Mouse (Mus musculus) liver, adult 2 months (tissue): ENCODE data around the gene Rbp2. TPM values are rescaled to one million over a fixed set of nuclear protein-coding genes. Genes with fewer than 3 reads are reported as not detected.

Experiments
- DNase-seq: peaks from one replicate; pipeline ENCODE4 v3.0.0-alpha.2; 2011; ENCODE audit warnings: low read depth, low spot score; ENCODE audit errors: extremely low read depth
- H3K27ac ChIP-seq: fragments of 200-500 bp; replicated peaks from 2 replicates; pipeline ENCODE4 v1.5.1; 2012; ENCODE audit warnings: low read depth, mild to moderate bottlenecking, control low read depth, inconsistent platforms, low read length; ENCODE audit not compliant: insufficient read depth
- H3K27me3 ChIP-seq: fragments of 200-500 bp; 2 replicates; pipeline ENCODE4 v1.6.1; 2012; ENCODE audit warnings: mild to moderate bottlenecking, moderate library complexity, low read length, inconsistent platforms; ENCODE audit not compliant: control insufficient read depth, insufficient read depth
- H3K36me3 ChIP-seq: fragments of 200-500 bp; 2 replicates; pipeline ENCODE4 v1.6.1; 2012; ENCODE audit warnings: low read length, inconsistent platforms; ENCODE audit not compliant: control insufficient read depth, insufficient read depth
- H3K4me1 ChIP-seq: fragments of 200-500 bp; 2 replicates; pipeline ENCODE4 v1.6.1; 2011; ENCODE audit warnings: low read length; ENCODE audit not compliant: control insufficient read depth, insufficient read depth
- H3K4me3 ChIP-seq: fragments of 200-500 bp; 2 replicates; pipeline ENCODE4 v1.5.1; 2011; ENCODE audit warnings: low read depth, mild to moderate bottlenecking, control low read depth, low read length, moderate library complexity; ENCODE audit not compliant: insufficient read depth
- H3K79me2 ChIP-seq: fragments of 200-500 bp; 2 replicates; pipeline ENCODE4 v1.6.1; 2012; ENCODE audit warnings: inconsistent platforms, mild to moderate bottlenecking, low read length, moderate library complexity; ENCODE audit not compliant: control insufficient read depth, insufficient read depth
- H3K9ac ChIP-seq: fragments of 200-500 bp; 2 replicates; pipeline ENCODE4 v1.6.1; 2012; ENCODE audit warnings: low read depth, mild to moderate bottlenecking, control low read depth, inconsistent platforms, low read length
- CTCF ChIP-seq: fragments of 200-500 bp; IDR thresholded peaks from 2 replicates; pipeline ENCODE4 v1.5.1; 2011; ENCODE audit warnings: low read depth, low read length, control low read depth
- POLR2A ChIP-seq: fragments of 200-500 bp; IDR thresholded peaks from 2 replicates; pipeline ENCODE4 v1.6.1; 2011; ENCODE audit warnings: low read length, control low read depth; ENCODE audit not compliant: insufficient read depth; ENCODE audit errors: extremely low read depth
- WGBS: fragments of 180-500 bp; shearing (Covaris S2); methylation state at CpG from one replicate; pipeline ENCODE4 v1.1.7; 2018; 5-methylcytosine and 5-hydroxymethylcytosine counted together
- polyA plus RNA-seq: library from polyadenylated mRNA; depleted of rRNA; stranded (reverse); fragments of >200 nt; gene quantifications from 2 replicates; pipeline ENCODE4 v1.2.3, GENCODE M21; 2012; rRNA removed
- total RNA-seq: library from RNA; depleted of rRNA; stranded (reverse); fragments of >200 nt; gene quantifications from 2 replicates; pipeline ENCODE4 v1.2.3, GENCODE M21; 2014; rRNA removed

Rbp2 gene
- total RNA-seq = not detected in 2 replicates
- polyA plus RNA-seq = not detected in 2 replicates

DNA sequence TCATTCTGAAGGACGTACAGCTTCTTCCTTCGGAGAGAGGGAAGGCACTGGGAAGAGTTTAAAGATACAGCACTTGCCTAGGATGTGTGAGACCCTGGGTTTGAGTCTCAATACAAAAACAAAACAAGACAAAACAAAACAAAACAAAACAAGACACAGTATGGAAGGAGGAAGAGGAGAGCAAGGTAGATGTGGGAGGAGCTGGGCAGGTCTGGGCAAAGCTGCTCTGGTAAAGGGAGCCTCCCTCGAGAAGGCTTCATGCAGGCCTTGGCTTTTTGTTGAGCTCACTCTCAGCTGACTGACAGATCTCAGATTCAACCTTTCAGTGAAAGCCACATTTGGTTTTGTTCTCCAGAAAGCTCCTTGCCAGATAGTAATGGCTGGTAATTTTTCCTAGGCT, at the start of gene Rbp2:
TSS of gene Rbp2 (plus strand) at position 301 of the 400 bp plus-strand sequence.
- Histone ChIP-seq H3K36me3 (no peaks in the 10 kb centered on the region), H3K27me3 (no peaks in the 10 kb centered on the region), H3K79me2 (no peaks in the 10 kb centered on the region), H3K4me1 (peaks cover 3% of the 10 kb centered on the region; the same call in 1 of the 2 replicates), H3K27ac (no peak within 1 kb of the TSS), H3K4me3 (no peak within 1 kb of the TSS), H3K9ac (no peak within 1 kb of the TSS)
- no peak for DNase-seq
- TF ChIP-seq CTCF = no peak
- no peak for TF ChIP-seq POLR2A
- 82% methylated on average over 3 of the region's 3 CpGs for WGBS

DNA sequence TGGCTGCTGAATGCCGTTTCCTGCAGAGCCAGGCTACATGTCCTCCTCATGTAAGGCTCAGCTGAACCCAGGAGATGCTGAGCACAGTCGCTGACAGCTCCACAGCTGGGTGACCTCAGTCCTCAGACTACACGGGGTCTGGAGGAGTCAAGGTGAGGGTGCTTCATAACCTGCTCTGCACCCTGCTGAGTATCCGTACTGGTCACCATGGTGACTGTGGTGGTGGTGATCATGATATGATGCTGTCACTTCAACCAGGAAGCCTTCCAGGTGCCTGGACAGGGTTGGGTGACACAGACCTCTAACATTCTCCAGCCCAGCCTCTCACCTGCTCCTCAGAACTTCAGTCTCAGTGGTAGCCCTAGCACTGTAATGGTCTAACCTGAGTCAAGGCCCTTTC, 48.1 kb upstream of the Rbp2 start:
- Histone ChIP-seq H3K36me3 (no peaks in the 10 kb centered on the region), H3K79me2 (no peaks in the 10 kb centered on the region), H3K27ac (no peak overlapping the region), H3K27me3 (no peaks in the 10 kb centered on the region), H3K9ac (no peak overlapping the region), H3K4me1 (no peaks in the 10 kb centered on the region), H3K4me3 (no peak overlapping the region)
- no peak for DNase-seq
- 76% methylated on average over 4 of the region's 4 CpGs for WGBS
- no peak for TF ChIP-seq CTCF
- TF ChIP-seq POLR2A = no peak

DNA sequence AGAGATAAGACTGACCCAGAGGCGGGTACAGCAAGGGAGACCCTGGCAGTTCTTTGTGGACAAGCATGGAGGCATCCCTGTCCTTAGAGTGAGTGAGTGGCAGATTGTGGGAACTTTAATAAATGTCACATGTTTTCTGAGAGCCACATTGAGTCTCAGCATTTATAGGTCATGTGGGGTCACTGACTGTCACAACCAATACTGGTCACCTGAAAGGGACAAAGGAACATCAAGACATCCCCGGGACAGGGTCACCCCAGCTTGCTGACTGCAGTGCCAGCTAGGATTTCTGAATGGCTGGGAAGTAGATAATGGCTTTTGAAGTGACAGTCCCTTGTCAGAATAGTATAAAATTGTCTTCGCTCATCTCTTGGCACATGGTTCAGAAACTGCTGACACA, 46.8 kb upstream of the Rbp2 start:
- no peak overlapping the region for H3K27ac ChIP-seq
- H3K4me1 ChIP-seq = no peaks in the 10 kb centered on the region
- TF ChIP-seq CTCF = no peak
- TF ChIP-seq POLR2A = no peak
- no peak overlapping the region for H3K9ac ChIP-seq
- no peaks in the 10 kb centered on the region for H3K27me3 ChIP-seq
- DNase-seq = no peak
- H3K4me3 ChIP-seq = no peak overlapping the region
- WGBS = 68% methylated on average over 3 of the region's 3 CpGs
- H3K36me3 ChIP-seq = no peaks in the 10 kb centered on the region
- H3K79me2 ChIP-seq = no peaks in the 10 kb centered on the region

DNA sequence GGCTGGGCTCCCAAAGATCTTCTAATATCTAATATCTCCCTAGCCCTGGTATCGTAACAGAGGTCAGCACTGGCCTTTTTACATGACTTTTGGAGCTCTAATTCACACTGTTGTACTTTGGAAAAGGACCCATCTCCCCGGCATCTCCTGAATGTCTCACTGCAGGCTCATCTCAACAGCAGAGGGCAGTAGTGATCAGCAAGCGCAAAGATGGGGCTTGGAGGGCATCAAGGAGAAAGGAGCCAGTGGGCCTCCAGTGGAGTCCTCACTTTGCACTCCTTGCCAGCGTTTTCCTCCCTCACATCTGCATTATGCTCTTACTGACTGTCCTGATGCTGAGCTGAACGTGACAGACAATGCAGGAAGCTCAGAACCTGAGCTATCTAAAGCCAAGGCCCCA, 43.3 kb upstream of the Rbp2 start:
- 45% methylated on average over 5 of the region's 5 CpGs for WGBS
- no peaks in the 10 kb centered on the region for H3K27me3 ChIP-seq
- no peak overlapping the region for H3K9ac ChIP-seq
- no peak overlapping the region for H3K27ac ChIP-seq
- H3K4me1 ChIP-seq = no peaks in the 10 kb centered on the region
- DNase-seq = no peak
- H3K36me3 ChIP-seq = no peaks in the 10 kb centered on the region
- no peak overlapping the region for H3K4me3 ChIP-seq
- TF ChIP-seq CTCF (peak; percentile 75), POLR2A (no peak)
- H3K79me2 ChIP-seq = no peaks in the 10 kb centered on the region

DNA sequence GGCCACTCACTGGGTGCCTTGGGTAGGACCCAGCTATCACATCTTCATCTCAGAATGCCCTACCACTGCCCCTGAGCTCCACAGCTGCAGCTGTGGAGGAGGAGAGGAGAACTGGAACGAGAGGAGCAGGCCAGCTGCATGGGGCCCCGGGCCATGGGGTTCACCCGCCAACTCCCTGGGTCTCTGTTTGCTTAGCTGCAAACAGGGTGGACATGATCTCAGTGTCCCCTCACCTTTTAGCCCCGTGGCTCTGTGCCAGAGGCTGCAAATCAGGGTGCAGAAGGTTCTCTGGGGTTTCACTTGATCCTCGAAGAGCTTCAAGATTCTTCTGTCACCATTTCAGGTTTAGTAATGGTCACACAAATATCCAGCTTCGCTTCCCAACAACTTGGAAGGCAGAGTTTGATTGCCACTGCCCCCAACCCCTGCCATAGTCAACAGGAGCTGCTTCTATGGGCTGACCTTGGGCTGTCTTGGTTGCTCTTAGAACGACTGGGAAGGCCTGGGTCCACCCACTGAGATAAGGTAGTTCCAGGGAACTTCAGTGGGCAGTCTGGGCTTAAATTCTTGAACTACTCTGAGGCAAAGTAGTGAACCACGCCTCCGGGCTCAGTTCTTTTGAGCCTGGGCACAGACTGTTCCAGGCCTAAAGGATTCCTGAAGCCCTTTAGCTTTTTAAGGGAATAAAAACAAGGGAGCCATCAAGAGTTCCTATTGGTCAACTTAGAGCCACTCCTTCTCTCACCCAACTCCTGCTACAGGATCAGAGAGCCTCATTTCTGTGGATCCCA, 40.4 kb upstream of the Rbp2 start:
- Histone ChIP-seq H3K4me3 (no peak overlapping the region), H3K27ac (no peak overlapping the region), H3K27me3 (no peaks in the 10 kb centered on the region), H3K36me3 (no peaks in the 10 kb centered on the region), H3K9ac (no peak overlapping the region), H3K4me1 (no peaks in the 10 kb centered on the region), H3K79me2 (no peaks in the 10 kb centered on the region)
- no peak for TF ChIP-seq POLR2A
- WGBS = 59% methylated on average over 9 of the region's 9 CpGs
- DNase-seq = no peak

DNA sequence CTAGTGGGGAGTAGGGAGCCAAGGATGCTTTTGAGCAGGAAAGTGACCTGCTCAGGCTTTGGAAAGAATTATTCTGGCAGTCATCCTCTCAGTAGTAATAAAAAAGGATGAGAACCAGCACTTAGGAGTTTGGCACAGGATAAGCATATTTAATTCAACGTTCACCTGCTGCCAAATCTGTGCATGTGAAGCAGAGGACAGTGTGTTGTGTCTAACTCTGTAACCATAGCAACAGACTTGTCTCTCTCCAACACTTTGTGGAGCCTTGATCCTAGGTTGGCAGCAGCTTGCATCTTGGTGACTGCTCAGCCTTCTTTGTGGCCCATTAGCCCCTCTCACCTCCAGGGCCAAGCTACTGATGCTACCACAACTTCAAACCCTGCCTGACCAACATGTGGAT, 34.9 kb upstream of the Rbp2 start:
- H3K4me3 ChIP-seq = no peak overlapping the region
- H3K36me3 ChIP-seq = no peaks in the 10 kb centered on the region
- H3K4me1 ChIP-seq = no peaks in the 10 kb centered on the region
- no peak for DNase-seq
- WGBS = 66% methylated on average over 1 of the region's 1 CpGs
- no peak overlapping the region for H3K9ac ChIP-seq
- H3K27me3 ChIP-seq = no peaks in the 10 kb centered on the region
- no peaks in the 10 kb centered on the region for H3K79me2 ChIP-seq
- no peak overlapping the region for H3K27ac ChIP-seq
- no peak for TF ChIP-seq POLR2A
- TF ChIP-seq CTCF = no peak
